Mouse (Mus musculus) heart, embryonic 11.5 days (tissue): ENCODE data around the gene St14. TPM values are rescaled to one million over a fixed set of nuclear protein-coding genes. Genes with fewer than 3 reads are reported as not detected.
"Not testable (repeated sequence)": the region's sequence is repeated elsewhere in the genome, so short reads cannot be mapped to it uniquely, and the experiment has no call there.

ENCODE experiments used
- ATAC-seq: fragments of 200-750 bp; cut with Nextera tagmentation; replicated peaks from 2 replicates; pipeline ENCODE4 v1.8.0; 2017; ENCODE audit warnings: moderate library complexity; ENCODE audit not compliant: insufficient number of reproducible peaks, low FRiP score, low TSS enrichment
- H3K27ac ChIP-seq: fragments of 300-500 bp; sonication (generic); 2 replicates; pipeline ENCODE4 v1.5.1; 2014; ENCODE audit warnings: mild to moderate bottlenecking, low read depth, low read length
- H3K27me3 ChIP-seq: fragments of 300-500 bp; sonication (generic); 2 replicates; pipeline ENCODE4 v1.6.1; 2014; ENCODE audit warnings: mild to moderate bottlenecking, low read length, mixed read lengths; ENCODE audit not compliant: control insufficient read depth, insufficient read depth
- H3K36me3 ChIP-seq: fragments of 300-500 bp; sonication (generic); 2 replicates; pipeline ENCODE4 v1.6.1; 2014; ENCODE audit warnings: mild to moderate bottlenecking, low read length, moderate library complexity, mixed read lengths; ENCODE audit not compliant: control insufficient read depth, insufficient read depth
- H3K4me1 ChIP-seq: fragments of 300-500 bp; sonication (generic); 2 replicates; pipeline ENCODE4 v1.6.1; 2014; ENCODE audit warnings: low read length; ENCODE audit not compliant: control insufficient read depth, insufficient read depth
- H3K4me2 ChIP-seq: fragments of 300-500 bp; sonication (generic); 2 replicates; pipeline ENCODE4 v1.6.1; 2014; ENCODE audit warnings: mild to moderate bottlenecking, moderate library complexity
- H3K4me3 ChIP-seq: fragments of 300-500 bp; sonication (generic); 2 replicates; pipeline ENCODE4 v1.5.1; 2014; ENCODE audit warnings: low read depth, low read length
- H3K9ac ChIP-seq: fragments of 300-500 bp; sonication (generic); 2 replicates; pipeline ENCODE4 v1.6.1; 2014; ENCODE audit warnings: mild to moderate bottlenecking, low read depth, low read length, moderate library complexity
- H3K9me3 ChIP-seq: fragments of 300-500 bp; sonication (generic); replicated peaks from 2 replicates; pipeline ENCODE4 v1.6.1; 2016; ENCODE audit warnings: low read length; ENCODE audit not compliant: control insufficient read depth
- WGBS: fragments of 180-500 bp; shearing (Covaris S2); extraction: QIAGEN DNeasy Blood & Tissue Kit; methylation state at CpG from one replicate; pipeline ENCODE4 v1.1.7; 2014; ENCODE audit not compliant: insufficient replicate concordance; 5-methylcytosine and 5-hydroxymethylcytosine counted together
- polyA plus RNA-seq: library from polyadenylated mRNA; unstranded; fragments of >200 nt; fragmentation: Nextera tagmentation; extraction: Ambion mirVana; gene quantifications from 2 replicates; pipeline ENCODE4 v1.2.1, GENCODE M21; 2014

The St14 gene
- polyA plus RNA-seq, 1 experiment from 2014 or later = 0.63 TPM

DNA sequence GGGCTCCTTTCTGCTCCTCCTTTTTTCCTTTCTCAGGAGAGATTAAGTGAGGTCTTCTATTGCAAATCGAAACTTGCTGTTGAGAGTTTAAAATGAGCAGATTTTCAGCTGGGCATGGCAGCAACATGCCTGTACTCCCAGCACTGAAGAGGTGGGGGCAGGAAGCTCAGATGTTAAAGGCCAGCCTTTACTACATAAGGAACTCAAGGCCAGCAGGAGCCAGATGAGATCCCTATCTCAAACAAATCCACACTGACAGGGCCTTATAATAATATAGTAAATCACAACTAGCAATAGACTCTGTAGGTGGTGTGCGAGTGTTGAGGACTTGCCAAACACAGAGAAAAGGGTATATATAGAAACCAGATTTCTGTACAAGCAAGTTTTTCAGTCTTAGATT lies 72.9 kb downstream of the St14 start:
- Histone ChIP-seq H3K4me2 (no peak overlapping the region), H3K9me3 (no peaks in the 10 kb centered on the region), H3K4me3 (no peak overlapping the region), H3K36me3 (peaks cover 2% of the 10 kb centered on the region; the same call in 1 of the 2 replicates), H3K27me3 (no peaks in the 10 kb centered on the region), H3K27ac (no peak overlapping the region), H3K4me1 (no peaks in the 10 kb centered on the region), H3K9ac (no peak overlapping the region)
- ATAC-seq = no peak
- WGBS = 70% methylated on average over 2 of the region's 2 CpGs

GRCm38 (mm10) chr9:31051509-31051908 lies 80.1 kb downstream of the St14 start:
- not testable (repeated sequence) for H3K9ac ChIP-seq, H3K9me3 ChIP-seq, H3K27ac ChIP-seq, H3K27me3 ChIP-seq, H3K4me3 ChIP-seq, H3K36me3 ChIP-seq, ATAC-seq, H3K4me2 ChIP-seq, H3K4me1 ChIP-seq
- 96% methylated on average over 6 of the region's 6 CpGs for WGBS

DNA sequence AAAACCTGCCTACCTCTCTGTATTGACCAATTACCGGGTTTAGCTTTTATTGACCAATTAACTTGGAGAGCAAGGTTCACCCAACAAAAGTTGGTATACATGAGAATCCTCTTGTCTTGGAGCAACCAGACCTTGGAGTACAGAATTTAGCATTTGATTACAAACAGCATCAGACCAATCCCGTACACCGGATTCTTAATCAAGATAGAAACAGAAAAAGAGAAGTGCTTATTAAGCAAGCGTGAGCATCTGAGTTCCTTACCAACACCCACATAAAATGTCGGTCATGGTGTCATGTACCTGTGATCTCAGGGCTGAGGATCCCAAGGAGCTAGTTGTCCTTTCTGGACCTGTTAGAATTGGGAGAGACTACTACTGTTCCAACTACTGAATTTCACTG lies 81.4 kb downstream of the St14 start:
- no peak for ATAC-seq
- Histone ChIP-seq H3K4me2 (no peak overlapping the region), H3K4me3 (no peak overlapping the region), H3K27ac (no peak overlapping the region), H3K27me3 (no peaks in the 10 kb centered on the region), H3K9ac (no peak overlapping the region), H3K9me3 (no peaks in the 10 kb centered on the region), H3K36me3 (no peaks in the 10 kb centered on the region; the same call in 1 of the 2 replicates), H3K4me1 (no peaks in the 10 kb centered on the region; the same call in 1 of the 2 replicates)
- 95% methylated on average over 5 of the region's 5 CpGs for WGBS

Other genes starting within 250 kb of the St14 start
- gene Adamts15, start 209.4 kb downstream of the St14 start, polyA plus RNA-seq = 5.7 and 7.2 TPM in 2 replicates
- 6.0 and 6.7 TPM in 2 replicates for gene Adamts8, start 189.3 kb downstream of the St14 start, polyA plus RNA-seq
- gene Zbtb44, start 101.2 kb downstream of the St14 start, polyA plus RNA-seq = 4.2 and 7.1 TPM in 2 replicates
- gene Aplp2, start 80.0 kb upstream of the St14 start, polyA plus RNA-seq = 271 and 345 TPM in 2 replicates
- 4.7 and 5.5 TPM in 2 replicates for gene Prdm10, start 148.7 kb upstream of the St14 start, polyA plus RNA-seq